Mouse (Mus musculus) c-Kit-positive CD71-positive TER-119-negative erythroid progenitor cells, embryonic 14.5 days (primary cell): ENCODE data around the gene Prpsap2.
"Not testable (repeated sequence)": the region's sequence is repeated elsewhere in the genome, so short reads cannot be mapped to it uniquely, and the experiment has no call there.

ENCODE experiments used
- DNase-seq: peaks from one replicate; pipeline ENCODE4 v3.0.0-alpha.2; 2013; ENCODE audit warnings: low read depth

The Prpsap2 gene

GRCm38 (mm10) chr11:61761584-61762407 is at the start of gene Prpsap2:
Prpsap2 (minus strand) TSS chr11:61762088.
- peak; percentile 97 for DNase-seq

- no peak for DNase-seq
Measured at GRCm38 (mm10) chr11:61809793-61810192, 47.9 kb upstream of the Prpsap2 start.

DNA sequence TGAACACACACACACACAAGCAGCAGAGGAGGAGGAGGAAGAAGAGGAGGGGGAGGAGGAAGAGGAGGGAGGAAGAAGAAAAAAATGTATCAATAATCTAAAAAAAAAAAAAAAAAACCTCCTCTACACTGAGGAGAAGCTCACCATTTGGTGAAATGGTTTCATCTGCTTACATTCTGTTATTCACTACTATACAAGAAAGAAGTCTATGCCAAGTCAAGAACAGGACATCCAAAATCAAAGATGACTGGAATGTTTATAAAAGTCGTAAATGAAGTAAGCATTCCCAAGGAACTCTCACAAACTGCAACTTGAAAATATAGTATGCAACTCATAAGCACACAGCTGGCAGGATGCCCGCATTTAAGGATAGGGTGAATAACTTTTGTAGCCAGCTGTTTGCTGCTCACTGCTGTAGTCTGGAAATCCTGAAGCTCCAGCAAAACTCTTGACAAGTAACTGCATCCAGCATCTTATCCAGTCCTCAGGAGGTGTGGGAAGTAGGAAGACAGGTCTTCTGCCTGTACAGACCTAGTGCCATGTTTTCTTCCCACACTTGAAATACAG is 46.7 kb upstream of the Prpsap2 start:
- no peak for DNase-seq

DNA sequence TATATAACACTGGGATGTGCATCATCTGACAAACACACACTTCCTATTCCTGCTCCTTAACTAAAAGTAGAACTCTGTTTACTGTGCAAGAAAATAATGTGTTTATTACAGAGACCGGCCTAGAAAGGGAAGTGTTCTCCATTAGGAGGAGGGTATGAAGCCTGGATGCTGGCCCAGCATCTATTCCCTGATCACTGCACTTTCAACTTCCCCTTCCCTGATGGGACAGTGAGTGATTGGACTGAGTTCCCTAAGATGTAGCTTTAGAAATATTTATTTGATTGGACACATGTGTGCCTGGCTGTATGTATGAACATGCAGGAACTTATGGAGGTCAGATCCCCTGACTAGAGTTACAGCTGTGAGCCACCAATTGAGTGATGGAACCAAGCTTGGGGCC is 31.6 kb upstream of the Prpsap2 start:
- no peak for DNase-seq

DNA sequence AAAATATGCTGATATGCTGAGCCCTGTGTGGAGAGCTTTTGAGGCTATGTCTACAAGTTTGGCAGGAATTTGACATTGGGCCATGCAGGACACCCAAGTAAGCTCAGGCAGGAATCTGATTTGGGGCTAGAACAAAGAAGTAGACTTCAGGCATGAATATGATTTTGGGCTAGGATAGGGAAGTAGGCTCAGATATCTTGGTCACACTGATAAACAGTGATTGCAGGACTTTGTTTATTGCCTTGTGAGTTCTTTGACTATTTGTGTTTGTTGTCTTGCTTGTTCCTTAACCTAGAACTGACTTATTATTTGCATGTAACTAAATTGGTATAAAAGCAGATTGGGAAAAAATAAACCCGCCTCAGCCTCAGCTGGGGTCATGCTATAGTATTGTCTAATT is 26.7 kb upstream of the Prpsap2 start:
- DNase-seq = no peak

GRCm38 (mm10) chr11:61782526-61782925 is 20.6 kb upstream of the Prpsap2 start:
- not testable (repeated sequence) for DNase-seq

DNA sequence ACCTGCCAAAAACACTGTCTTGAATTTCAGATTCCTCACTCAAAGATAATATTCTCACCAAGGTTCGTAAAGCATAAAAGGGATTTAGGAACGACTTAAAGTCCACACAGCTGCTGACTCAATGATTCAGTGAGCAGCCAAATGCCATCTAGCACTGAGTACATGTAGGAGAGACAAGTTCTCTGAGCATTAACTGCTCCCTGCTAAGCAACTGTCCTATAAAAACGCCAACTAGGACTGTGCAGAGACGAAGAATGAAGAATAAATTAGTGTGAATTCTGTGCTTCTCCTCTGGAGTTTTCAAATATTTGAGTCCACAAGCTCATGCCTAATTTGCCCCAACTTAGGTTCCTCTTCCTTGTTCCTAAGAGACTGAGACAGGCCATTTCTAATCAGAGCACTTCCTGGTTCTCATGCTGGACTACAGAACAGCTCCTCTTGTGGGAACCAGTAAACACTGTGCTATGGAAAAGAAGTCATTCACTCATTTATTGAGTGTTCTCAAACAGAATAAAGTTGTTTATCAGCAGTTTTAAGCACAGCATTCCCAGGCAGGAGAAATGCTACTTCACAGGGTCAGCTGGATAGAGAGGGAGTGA is 12.8 kb upstream of the Prpsap2 start:
- DNase-seq = no peak

GRCm38 (mm10) chr11:61760518-61760917 is 1.4 kb downstream of the Prpsap2 start:
- DNase-seq = no peak

GRCm38 (mm10) chr11:61757151-61757550 is 4.7 kb downstream of the Prpsap2 start:
- no peak for DNase-seq

DNA sequence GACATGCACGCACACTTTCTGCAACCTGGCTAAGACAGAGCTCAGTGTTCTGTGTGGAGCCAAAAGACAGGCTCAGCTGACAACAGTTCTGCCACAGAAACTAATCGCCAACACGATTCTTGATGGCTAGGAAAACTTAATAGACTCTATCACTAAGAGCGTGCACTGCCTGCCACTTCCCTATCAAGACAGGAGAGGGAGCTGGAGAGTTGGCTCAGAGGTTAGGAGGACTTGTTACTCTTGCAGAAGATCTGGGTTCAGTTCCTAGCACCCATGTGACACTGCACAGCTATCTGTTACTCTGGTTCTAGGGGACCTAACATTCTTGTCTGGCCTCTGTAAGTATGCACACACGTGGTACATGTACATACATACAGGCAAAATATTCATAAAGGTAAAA is 10.3 kb downstream of the Prpsap2 start:
- DNase-seq = no peak

DNA sequence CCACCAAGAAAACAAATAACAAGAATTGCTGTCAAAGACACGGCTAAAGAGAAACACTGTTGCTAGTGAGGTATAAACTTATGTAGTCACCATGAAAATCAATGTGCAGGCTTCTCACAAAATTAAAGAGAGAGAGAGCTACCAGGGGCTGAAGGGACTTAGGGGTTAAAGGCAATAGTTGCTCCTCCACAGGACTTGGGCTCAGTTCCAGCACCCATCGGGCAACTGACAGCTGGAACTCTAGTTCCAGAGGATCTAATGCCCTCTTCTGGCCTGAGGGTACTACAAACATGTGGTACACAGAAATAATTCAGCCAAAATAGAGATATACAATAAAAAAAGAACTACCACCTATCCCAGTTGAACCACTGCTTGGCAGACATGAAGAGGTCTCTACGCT is 14.7 kb downstream of the Prpsap2 start:
- DNase-seq = no peak

DNA sequence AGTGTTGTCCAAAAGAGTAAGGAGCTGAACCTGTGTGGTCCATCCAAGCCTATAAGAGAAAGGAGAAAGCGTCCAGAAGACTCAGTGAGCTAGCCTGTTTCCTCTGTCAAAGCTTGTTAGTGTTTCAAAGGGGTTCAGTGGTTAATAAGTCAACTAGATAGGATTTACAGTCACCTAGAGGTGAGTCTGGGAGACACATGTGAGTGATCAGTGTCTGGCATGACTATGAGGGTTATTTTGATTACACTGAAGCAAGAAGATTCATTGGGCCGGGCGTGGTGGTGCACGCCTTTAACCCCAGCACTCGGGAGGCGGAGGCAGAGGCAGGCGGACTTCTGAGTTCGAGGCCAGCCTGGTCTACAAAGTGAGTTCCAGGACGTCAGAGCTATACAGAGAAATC is 16.1 kb downstream of the Prpsap2 start:
- DNase-seq = no peak

DNA sequence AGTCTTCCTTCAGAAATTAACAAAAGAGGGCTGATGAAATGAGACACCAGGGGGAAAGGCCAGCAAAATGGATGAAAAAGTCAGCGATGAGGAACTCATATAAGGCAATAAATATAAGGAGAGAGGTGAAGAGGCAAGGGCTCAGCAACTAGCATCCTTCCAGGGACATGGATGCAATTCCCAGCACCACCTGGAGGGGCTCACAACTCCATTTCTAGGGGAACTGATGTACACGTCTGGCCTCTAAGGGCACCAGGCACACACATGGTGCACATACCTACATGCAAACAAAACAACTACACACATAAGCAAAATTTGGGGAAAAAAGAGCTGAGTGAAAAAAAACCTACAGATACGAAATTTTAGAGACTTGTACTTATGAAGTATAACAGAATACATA is 17.4 kb downstream of the Prpsap2 start:
- DNase-seq = no peak

DNA sequence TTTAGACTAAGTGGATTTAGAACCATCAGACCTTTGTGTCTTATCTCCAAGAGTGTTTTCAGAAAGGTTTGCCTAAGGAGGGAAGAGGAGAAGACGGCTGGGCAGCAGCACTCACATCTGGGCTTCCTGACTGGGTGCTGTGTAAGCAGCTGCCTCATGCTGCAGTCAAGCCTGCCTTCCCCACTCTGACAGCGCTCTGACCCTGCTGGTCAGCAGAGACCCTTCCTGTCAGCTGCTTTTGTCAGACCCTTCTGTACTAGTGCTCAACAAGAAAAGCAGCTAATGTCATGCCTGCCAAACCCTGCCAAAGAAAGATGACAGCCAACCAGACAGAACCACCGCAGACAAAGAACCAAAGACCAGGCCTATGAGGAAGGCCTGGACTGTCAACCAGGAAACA is 18.1 kb downstream of the Prpsap2 start:
- no peak for DNase-seq

DNA sequence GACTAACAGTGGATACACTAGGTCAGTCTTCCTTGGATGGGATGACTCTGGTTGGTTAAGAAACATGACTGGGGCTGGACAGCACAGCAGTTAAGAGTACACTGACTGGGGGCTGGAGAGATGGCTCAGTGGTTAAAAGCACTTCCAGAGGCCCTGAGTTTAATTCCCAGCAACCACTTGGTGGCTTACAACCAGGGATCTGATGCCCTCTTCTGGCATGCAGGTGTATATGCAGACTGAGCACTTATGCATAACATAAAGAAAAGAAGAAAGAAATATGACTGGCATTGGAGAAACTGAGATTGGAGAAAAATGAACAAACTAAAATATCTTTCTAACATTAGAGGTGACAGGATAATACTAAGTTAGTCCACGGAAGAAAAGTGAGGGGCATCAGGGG is 21.4 kb downstream of the Prpsap2 start:
- DNase-seq = no peak

DNA sequence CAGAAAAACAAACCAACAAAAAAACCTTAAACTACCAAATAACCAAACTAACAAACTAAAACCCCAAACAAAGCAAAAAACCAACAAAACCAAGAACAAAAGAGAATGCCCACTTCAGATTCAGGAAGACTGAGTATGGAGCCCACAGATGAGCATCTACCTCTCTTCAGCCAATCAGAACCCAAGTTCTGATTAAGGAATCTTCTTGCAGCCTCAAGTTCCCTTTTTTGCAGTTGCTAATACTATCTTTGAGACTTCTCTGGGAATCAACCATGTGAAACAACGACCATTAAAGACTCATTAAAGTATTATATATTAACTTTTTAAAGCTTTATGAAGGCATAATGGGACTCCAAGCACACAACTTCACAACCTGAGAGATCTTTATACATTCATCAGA is 24.6 kb downstream of the Prpsap2 start:
- DNase-seq = no peak

DNA sequence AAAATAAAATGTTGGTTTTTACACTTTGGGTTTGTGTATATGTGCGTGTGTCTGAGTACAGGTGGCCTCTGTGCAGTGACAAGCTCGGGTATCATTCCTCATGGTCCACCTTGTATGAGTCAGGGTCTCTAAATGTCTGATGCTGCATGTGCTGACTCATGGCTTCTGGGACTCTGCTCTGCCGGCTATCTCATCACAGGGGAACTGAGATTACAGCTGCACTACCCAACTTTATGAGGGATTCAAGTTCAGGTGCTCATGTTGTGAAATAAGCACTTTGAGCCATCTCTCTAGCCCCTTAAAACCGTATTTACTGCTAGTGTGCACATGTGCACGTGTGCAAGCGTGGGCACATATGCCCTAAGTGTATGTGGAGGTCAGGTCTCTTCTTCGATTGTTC is 29.2 kb downstream of the Prpsap2 start:
- DNase-seq = no peak

GRCm38 (mm10) chr11:61728037-61728436 is 33.9 kb downstream of the Prpsap2 start:
- no peak for DNase-seq

GRCm38 (mm10) chr11:61722077-61722476 is 39.8 kb downstream of the Prpsap2 start:
- DNase-seq = no peak

- no peak for DNase-seq
Measured at GRCm38 (mm10) chr11:61720636-61721035, 41.3 kb downstream of the Prpsap2 start, which contains the start of gene Slc5a10. Slc5a10 (minus strand) TSS chr11:61720826.

GRCm38 (mm10) chr11:61719826-61720225 is 42.1 kb downstream of the Prpsap2 start:
- DNase-seq = no peak

GRCm38 (mm10) chr11:61719387-61719786 is 42.5 kb downstream of the Prpsap2 start:
- DNase-seq = no peak

GRCm38 (mm10) chr11:61717990-61718389 is 43.9 kb downstream of the Prpsap2 start:
- DNase-seq = no peak
